Mouse (Mus musculus) urinary bladder, adult 2 months (tissue): ENCODE data around the gene Crip1. TPM values are rescaled to one million over a fixed set of nuclear protein-coding genes. Genes with fewer than 3 reads are reported as not detected.

Experiments
- DNase-seq: peaks from one replicate; pipeline ENCODE4 v3.0.0; 2022; ENCODE audit warnings: low spot score
- polyA plus RNA-seq: library from polyadenylated mRNA; depleted of rRNA; stranded (reverse); fragments of >200 nt; gene quantifications from 2 replicates; pipeline ENCODE4 v1.2.3, GENCODE M21; 2012; rRNA removed

Gene Crip1
- polyA plus RNA-seq: 805 and 1,244 TPM in 2 replicates

- DNase-seq: peak; percentile 77
Measured at GRCm38 (mm10) chr12:113146112-113147057, at the start of gene Crip1. Gene Crip1, plus strand, starts transcription at chr12:113146316.

GRCm38 (mm10) chr12:113097040-113097439 is 49.1 kb upstream of the Crip1 start:
- no peak for DNase-seq

GRCm38 (mm10) chr12:113097749-113098281 is 48.3 kb upstream of the Crip1 start, which contains the start of gene Mta1:
Gene Mta1, plus strand, starts transcription at chr12:113098278.
- no peak for DNase-seq

- DNase-seq: no peak
Measured at GRCm38 (mm10) chr12:113098530-113099151, 47.5 kb upstream of the Crip1 start.

- no peak for DNase-seq
Measured at GRCm38 (mm10) chr12:113099470-113100237, 46.5 kb upstream of the Crip1 start.

- no peak for DNase-seq
Measured at GRCm38 (mm10) chr12:113100448-113101076, 45.6 kb upstream of the Crip1 start.

GRCm38 (mm10) chr12:113101251-113101960 is 44.7 kb upstream of the Crip1 start:
- DNase-seq: no peak

- no peak for DNase-seq
Measured at GRCm38 (mm10) chr12:113102461-113102860, 43.7 kb upstream of the Crip1 start.

GRCm38 (mm10) chr12:113103846-113104451 is 42.2 kb upstream of the Crip1 start:
- no peak for DNase-seq

GRCm38 (mm10) chr12:113106386-113106785 is 39.7 kb upstream of the Crip1 start:
- DNase-seq: no peak

- no peak for DNase-seq
Measured at GRCm38 (mm10) chr12:113107431-113108124, 38.5 kb upstream of the Crip1 start.

GRCm38 (mm10) chr12:113108528-113109283 is 37.4 kb upstream of the Crip1 start:
- no peak for DNase-seq

- DNase-seq: no peak
Measured at GRCm38 (mm10) chr12:113109801-113110200, 36.3 kb upstream of the Crip1 start.

GRCm38 (mm10) chr12:113114141-113114540 is 32.0 kb upstream of the Crip1 start:
- no peak for DNase-seq

- DNase-seq: no peak
Measured at GRCm38 (mm10) chr12:113114856-113115538, 31.1 kb upstream of the Crip1 start.

GRCm38 (mm10) chr12:113119516-113120410 is 26.4 kb upstream of the Crip1 start:
- peak; percentile 69 for DNase-seq

- DNase-seq: no peak
Measured at GRCm38 (mm10) chr12:113124726-113125125, 21.4 kb upstream of the Crip1 start.
